Mouse (Mus musculus): ENCODE measurements around the gene Dcaf4.

GRCm38 (mm10) chr12:83502190-83502589, 18.1 kb upstream of the Dcaf4 start:
- TF ChIP-seq ZC3H11A (IDR thresholded peaks at IDR 0.05; ENCODE audit: borderline replicate concordance, low read depth, low read length): peak; percentile 67; the same call in 1 of the 2 replicates
- no peak for TF ChIP-seq HCFC1 (IDR thresholded peaks at IDR 0.05; ENCODE audit: borderline replicate concordance, insufficient read depth, low read length)
- TF ChIP-seq CHD2 (IDR thresholded peaks at IDR 0.05; ENCODE audit: low read depth, low read length): no peak
- TF ChIP-seq MAFK (IDR thresholded peaks at IDR 0.05; ENCODE audit: insufficient read depth, low read depth, low read length): no peak
- no peak for TF ChIP-seq ZNF384 (IDR thresholded peaks at IDR 0.05; ENCODE audit: low read depth, low read length)
